Mouse (Mus musculus) neutrophil, adult 83 days (primary cell): ENCODE data around the gene Flii. TPM values are rescaled to one million over a fixed set of nuclear protein-coding genes. Genes with fewer than 3 reads are reported as not detected.

Source experiments
- total RNA-seq, 2 experiments: library from RNA; stranded (reverse); gene quantifications; one replicate each; pipeline ENCODE4 v1.2.4; 2023

Gene Flii
- 100 to 1,000 TPM; 206 to 216 TPM for total RNA-seq

DNA sequence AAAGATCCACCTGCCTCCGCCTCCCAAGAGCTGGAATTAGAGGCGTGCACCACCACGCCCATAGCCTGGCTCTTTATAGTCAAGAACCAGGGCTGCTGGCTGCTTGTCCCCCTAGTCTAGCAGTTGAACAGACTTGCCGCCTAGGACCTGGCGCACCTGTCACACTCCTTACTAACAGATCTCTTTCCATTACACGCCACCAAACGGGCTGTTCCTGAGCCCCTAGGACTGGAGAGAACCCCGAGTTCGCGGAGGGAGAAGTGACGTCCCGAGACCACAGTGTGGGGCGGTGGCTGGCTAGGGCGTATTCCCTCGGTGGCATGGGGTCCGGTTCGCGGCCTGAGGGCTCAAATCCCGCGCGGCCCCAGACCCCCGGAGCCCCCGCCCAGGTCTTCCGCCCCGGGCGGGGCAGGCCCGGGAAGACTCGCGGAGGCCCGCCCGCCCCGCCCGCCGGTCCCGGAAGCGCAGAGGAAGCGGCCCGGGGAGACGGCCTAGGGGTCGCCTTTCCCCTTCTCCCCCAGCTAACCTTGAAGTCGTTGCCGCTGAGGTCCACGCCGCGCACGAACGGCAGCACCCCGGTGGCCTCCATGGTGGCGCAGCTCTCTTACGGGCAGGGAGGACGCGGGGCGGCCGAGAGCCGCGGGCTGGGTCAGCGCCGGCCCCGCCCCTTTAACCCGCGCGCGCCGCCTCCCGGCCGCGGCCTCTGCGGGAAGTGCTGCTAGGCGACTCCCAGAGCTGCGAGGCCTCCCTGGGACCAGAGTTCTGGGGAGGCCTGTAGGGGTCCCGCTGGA lies at the start of gene Flii:
Gene Flii, minus strand, starts transcription at position 663 of the 791 bp plus-strand sequence.

DNA sequence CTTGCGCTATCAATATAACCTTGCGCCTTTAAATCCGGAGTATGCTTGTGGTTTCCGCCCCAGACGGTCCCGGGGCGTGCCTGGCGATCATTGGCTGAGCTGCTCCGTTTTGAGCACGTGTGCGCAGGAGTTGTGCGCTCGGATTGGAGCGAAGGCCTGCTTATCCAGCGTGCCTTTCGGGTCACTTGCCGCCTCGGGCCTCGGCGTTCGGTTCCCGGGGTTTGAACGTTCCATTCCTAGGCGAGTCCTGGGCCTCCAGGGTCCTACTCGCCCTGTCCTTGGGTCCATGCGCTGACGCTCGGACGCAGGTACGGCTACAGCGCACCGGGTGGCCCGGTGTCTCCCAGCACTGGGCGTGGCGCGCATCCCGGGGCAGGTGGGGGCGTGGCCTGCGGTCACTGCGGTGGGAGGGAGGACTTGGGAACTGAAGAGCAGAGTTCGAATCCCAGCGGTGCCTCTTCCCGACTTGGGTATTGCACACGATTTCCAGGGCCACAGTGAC lies 1.2 kb upstream of the Flii start, which contains the start of gene Mief2:
Gene Mief2, plus strand, starts transcription at position 139 of the 502 bp plus-strand sequence.

GRCm38 (mm10) chr11:60699524-60700075 lies 27.5 kb downstream of the Flii start, which contains the start of gene Llgl1:
Gene Llgl1, plus strand, starts transcription at chr11:60699723.

Other genes starting within 250 kb of the Flii start
- 10 to 100 TPM; 35.1 to 37.0 TPM for gene Alkbh5, start 190.9 kb downstream of the Flii start, total RNA-seq
- gene Llgl1, start 27.5 kb downstream of the Flii start, total RNA-seq: 10 to 100 TPM; 15.3 to 17.6 TPM
- 10 to 100 TPM in 1 of 2 experiments, 1 to 10 TPM in 1; 8.0 to 10.4 TPM for gene Mief2, start 1.1 kb upstream of the Flii start, total RNA-seq
- gene Top3a, start 50.1 kb upstream of the Flii start, total RNA-seq: 10 to 100 TPM; 10.2 to 11.4 TPM
- 10 to 100 TPM; 33.7 to 38.7 TPM for gene Smcr8, start 50.3 kb upstream of the Flii start, total RNA-seq
- gene Shmt1, start 84.5 kb upstream of the Flii start, total RNA-seq: 1 to 10 TPM; 7.7 to 8.1 TPM
- 1 to 10 TPM; 6.2 to 6.6 TPM for gene Dhrs7b, start 103.4 kb upstream of the Flii start, total RNA-seq
- 10 to 100 TPM; 12.6 to 13.0 TPM for gene Tmem11, start 152.0 kb upstream of the Flii start, total RNA-seq
- gene Natd1, start 187.5 kb upstream of the Flii start, total RNA-seq: 10 to 100 TPM in 1 of 2 experiments, 1 to 10 TPM in 1; 8.3 to 12.0 TPM
- 10 to 100 TPM; 81.6 to 90.0 TPM for gene Map2k3, start 204.8 kb upstream of the Flii start, total RNA-seq